Mouse (Mus musculus) CH12.LX (cell line): ENCODE measurements around the gene Phyh. TPM values are rescaled to one million over a fixed set of nuclear protein-coding genes. Genes with fewer than 3 reads are reported as not detected.

Source experiments
- DNase-seq: peaks from one replicate; pipeline ENCODE4 v3.0.0-alpha.2; 2013; ENCODE audit errors: extremely low read depth
- H3K27ac ChIP-seq: 2 replicates; pipeline ENCODE4 v1.5.1; 2012; ENCODE audit warnings: low read depth, mild to moderate bottlenecking, control low read depth, moderate library complexity; ENCODE audit not compliant: insufficient read depth
- H3K27me3 ChIP-seq: replicated peaks from 2 replicates; pipeline ENCODE3; 2012; ENCODE audit warnings: inconsistent platforms
- H3K36me3 ChIP-seq, 2 experiments: replicated peaks in 1 of 2; 2 replicates each; pipeline versions ENCODE3 to v1.6.1; 2012; ENCODE audit warnings: inconsistent platforms in 1 of 2, low read length in 1 of 2, mild to moderate bottlenecking in 1 of 2, mixed read lengths in 1 of 2, moderate library complexity in 1 of 2; ENCODE audit not compliant: control insufficient read depth in 1 of 2, insufficient read depth in 1 of 2
- H3K4me1 ChIP-seq, 2 experiments: 2 replicates each; pipeline ENCODE4 v1.6.1; 2012; ENCODE audit warnings: inconsistent platforms in 1 of 2, moderate library complexity in 1 of 2; ENCODE audit not compliant: insufficient read depth in 2 of 2, control insufficient read depth in 1 of 2
- H3K4me2 ChIP-seq: 2 replicates; pipeline ENCODE4 v1.6.1; 2012; ENCODE audit warnings: low read depth, mild to moderate bottlenecking, control low read depth; ENCODE audit not compliant: poor library complexity, insufficient read depth, severe bottlenecking
- H3K4me3 ChIP-seq, 3 experiments: fragments of 150-350 bp in 1 of 3; sonication (generic) in 1 of 3; replicated peaks in 1 of 3; 2 replicates each; pipeline versions ENCODE3 to v1.5.1; 2011 to 2012; ENCODE audit warnings: low read depth in 2 of 3, low read length in 2 of 3, mild to moderate bottlenecking in 2 of 3, moderate library complexity in 2 of 3, control low read depth in 1 of 3, improper control_type of control experiment in 1 of 3, inconsistent platforms in 1 of 3, mixed read lengths in 1 of 3; ENCODE audit not compliant: poor library complexity in 1 of 3
- H3K79me2 ChIP-seq: replicated peaks from 2 replicates; pipeline ENCODE4 v1.6.1; 2012; ENCODE audit warnings: mild to moderate bottlenecking, moderate library complexity; ENCODE audit not compliant: control insufficient read depth, poor library complexity, insufficient read depth, severe bottlenecking; ENCODE audit errors: extremely low read depth
- H3K9ac ChIP-seq: 2 replicates; pipeline ENCODE4 v1.6.1; 2012; ENCODE audit warnings: low read depth, mild to moderate bottlenecking, control low read depth, moderate library complexity; ENCODE audit not compliant: insufficient read depth
- H3K9me3 ChIP-seq: replicated peaks from 2 replicates; pipeline ENCODE3; 2012; ENCODE audit warnings: low read length, inconsistent platforms, mixed read lengths
- BHLHE40 ChIP-seq: IDR thresholded peaks from 2 replicates; pipeline ENCODE4 v1.6.1; 2011; ENCODE audit warnings: mild to moderate bottlenecking, low read depth, low read length, improper control_type of control experiment
- CHD1 ChIP-seq: IDR thresholded peaks from 2 replicates; pipeline ENCODE4 v1.6.1; 2012; ENCODE audit warnings: low read depth, low read length, improper control_type of control experiment, inconsistent platforms
- CTCF ChIP-seq, 2 experiments: IDR thresholded peaks in 1 of 2; conservative IDR thresholded peaks in 1 of 2; 2 replicates each; pipeline ENCODE4 v1.5.1; 2011 to 2012; ENCODE audit warnings: low read depth in 2 of 2, low read length in 2 of 2, improper control_type of control experiment in 1 of 2, inconsistent platforms in 1 of 2, mild to moderate bottlenecking in 1 of 2, moderate library complexity in 1 of 2
- ELF1 ChIP-seq: IDR thresholded peaks from 2 replicates; pipeline ENCODE4 v1.6.1; 2014; ENCODE audit warnings: low read depth, mild to moderate bottlenecking, inconsistent platforms, low read length, improper control_type of control experiment
- ETS1 ChIP-seq: conservative IDR thresholded peaks from 2 replicates; pipeline ENCODE4 v1.6.1; 2012; ENCODE audit warnings: low read depth, mild to moderate bottlenecking, inconsistent platforms, low read length, improper control_type of control experiment, moderate library complexity
- IRF4 ChIP-seq: IDR thresholded peaks from 2 replicates; pipeline ENCODE4 v1.6.1; 2014; ENCODE audit warnings: low read depth, mild to moderate bottlenecking, inconsistent platforms, low read length, improper control_type of control experiment
- JUN ChIP-seq: IDR thresholded peaks from 2 replicates; pipeline ENCODE4 v1.6.1; 2011; ENCODE audit warnings: low read depth, mild to moderate bottlenecking, low read length, improper control_type of control experiment, moderate library complexity; ENCODE audit not compliant: insufficient read depth
- JUND ChIP-seq: conservative IDR thresholded peaks from 2 replicates; pipeline ENCODE4 v1.6.1; 2011; ENCODE audit warnings: low read depth, low read length, improper control_type of control experiment
- KAT2A ChIP-seq: IDR thresholded peaks from 2 replicates; pipeline ENCODE4 v1.6.1; 2012; ENCODE audit warnings: low read length, improper control_type of control experiment, inconsistent platforms; ENCODE audit not compliant: insufficient replicate concordance
- MAFK ChIP-seq: IDR thresholded peaks from 2 replicates; pipeline ENCODE4 v1.6.1; 2011; ENCODE audit warnings: low read length, improper control_type of control experiment; ENCODE audit not compliant: insufficient replicate concordance
- MAX ChIP-seq: IDR thresholded peaks from 2 replicates; pipeline ENCODE4 v1.6.1; 2011; ENCODE audit warnings: low read length, improper control_type of control experiment
- MYC ChIP-seq: IDR thresholded peaks from 2 replicates; pipeline ENCODE4 v1.6.1; 2011; ENCODE audit warnings: low read depth, mild to moderate bottlenecking, improper control_type of control experiment, low read length
- NELFE ChIP-seq: IDR thresholded peaks from 2 replicates; pipeline ENCODE4 v1.6.1; 2011; ENCODE audit warnings: low read depth, low read length, improper control_type of control experiment
- POLR2AphosphoS2 ChIP-seq: IDR thresholded peaks from 2 replicates; pipeline ENCODE4 v1.6.1; 2011; ENCODE audit warnings: low read depth, low read length, improper control_type of control experiment
- RAD21 ChIP-seq: IDR thresholded peaks from 2 replicates; pipeline ENCODE4 v1.6.1; 2011; ENCODE audit warnings: low read depth, mild to moderate bottlenecking, low read length, improper control_type of control experiment, moderate library complexity
- SIN3A ChIP-seq: IDR thresholded peaks from 2 replicates; pipeline ENCODE4 v1.6.1; 2012; ENCODE audit warnings: low read length, improper control_type of control experiment, inconsistent platforms
- SMC3 ChIP-seq: IDR thresholded peaks from 2 replicates; pipeline ENCODE4 v1.6.1; 2011; ENCODE audit warnings: low read depth, low read length, improper control_type of control experiment
- TBP ChIP-seq: conservative IDR thresholded peaks from 2 replicates; pipeline ENCODE4 v1.6.1; 2011; ENCODE audit warnings: low read depth, low read length, improper control_type of control experiment
- UBTF ChIP-seq: IDR thresholded peaks from 2 replicates; pipeline ENCODE4 v1.6.1; 2012; ENCODE audit warnings: low read depth, mild to moderate bottlenecking, inconsistent platforms, low read length, improper control_type of control experiment, moderate library complexity
- ZMIZ1 ChIP-seq: IDR thresholded peaks from 2 replicates; pipeline ENCODE4 v1.6.1; 2012; ENCODE audit warnings: low read depth, mild to moderate bottlenecking, inconsistent platforms, low read length, improper control_type of control experiment
- ZNF384 ChIP-seq: IDR thresholded peaks from 2 replicates; pipeline ENCODE4 v1.6.1; 2012; ENCODE audit warnings: low read depth, low read length, improper control_type of control experiment, inconsistent platforms
- dilution Hi-C: fragments of 300-500 bp; cut with MboI; formaldehyde crosslinking; loops from 2 replicates; pipeline ENCODE4 v1.14.3; 2020; ENCODE audit warnings: low sequenced_read_pairs; ENCODE audit not compliant: extremely low pct_unique_long_range_greater_than_20kb, extremely low pct_ligation_motif_present
- in situ Hi-C: fragments of 300-500 bp; cut with MboI; formaldehyde crosslinking; loops from 3 replicates; pipeline ENCODE4 v1.14.3; 2019; ENCODE audit warnings: low sequenced_read_pairs, low pct_ligation_motif_present, low pct_unique_long_range_greater_than_20kb, mixed read lengths
- polyA plus RNA-seq: library from polyadenylated mRNA; unstranded; fragments of >175 nt; gene quantifications from 2 replicates; pipeline ENCODE4 v1.2.1, GENCODE M21; 2012; ENCODE audit warnings: low read depth; ENCODE audit not compliant: insufficient read length
- total RNA-seq, 2 experiments: library from RNA; depleted of rRNA; stranded (reverse); fragments of 300-350 nt in 1 of 2; fragments of >200 nt in 1 of 2; gene quantifications; 2 replicates each; pipeline ENCODE4 v1.2.3; 2012 to 2014

The Phyh gene
- total and polyA plus RNA-seq, 3 experiments: 12.5 to 24.2 (median 17.2) TPM

DNA sequence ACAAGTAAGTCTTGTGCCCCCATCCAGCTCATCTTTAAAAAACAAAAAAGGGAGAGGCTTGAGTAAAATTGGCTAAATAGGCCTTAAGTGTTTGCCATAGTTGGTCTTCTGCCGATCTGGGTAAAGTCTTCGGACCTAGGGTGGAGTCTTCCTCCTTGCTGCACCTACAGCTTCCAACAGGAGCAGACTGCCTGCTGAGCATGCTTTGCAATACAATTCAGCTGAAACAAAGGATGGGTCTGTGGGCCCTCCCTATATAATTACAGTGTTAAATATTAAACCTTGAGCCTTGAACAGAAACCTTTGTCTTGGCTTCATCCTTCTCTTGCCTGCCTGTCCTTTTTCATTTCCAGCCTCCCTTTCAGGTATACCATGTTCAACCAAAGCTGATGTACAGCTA lies 49.0 kb downstream of the Phyh start:
- Histone ChIP-seq H3K27me3 (no peaks in the 10 kb centered on the region), H3K4me2 (no peak overlapping the region), H3K4me1 (no peaks in the 10 kb centered on the region), H3K9ac (no peak overlapping the region), H3K9me3 (no peaks in the 10 kb centered on the region), H3K27ac (no peak overlapping the region), H3K36me3 (no peaks in the 10 kb centered on the region), H3K79me2 (no peaks in the 10 kb centered on the region), H3K4me3 (no peak overlapping the region)
- no peak for TF ChIP-seq RAD21
- no peak for TF ChIP-seq ELF1
- TF ChIP-seq NELFE: no peak
- TF ChIP-seq JUND: no peak
- dilution Hi-C loops: no loop called here
- in situ Hi-C loops: no loop called here
- DNase-seq: no peak

GRCm38 (mm10) chr2:4969083-4969482 lies 50.3 kb downstream of the Phyh start:
- no peak overlapping the region for H3K4me2 ChIP-seq
- dilution Hi-C loops (no loop called here), in situ Hi-C loops (no loop called here)
- TF ChIP-seq SMC3 (no peak), KAT2A (no peak), JUN (no peak), TBP (no peak), SIN3A (no peak), MAX (no peak), BHLHE40 (no peak), CHD1 (no peak), IRF4 (no peak)
- TF ChIP-seq, all 38 proteins: peak for 0
- no peak overlapping the region for H3K27ac ChIP-seq
- no peak for DNase-seq
- H3K9ac ChIP-seq: no peak overlapping the region
- no peaks in the 10 kb centered on the region for H3K9me3 ChIP-seq
- H3K27me3 ChIP-seq: no peaks in the 10 kb centered on the region
- no peaks in the 10 kb centered on the region for H3K79me2 ChIP-seq
- H3K4me3 ChIP-seq: no peak overlapping the region
- no peaks in the 10 kb centered on the region for H3K36me3 ChIP-seq
- no peaks in the 10 kb centered on the region for H3K4me1 ChIP-seq

DNA sequence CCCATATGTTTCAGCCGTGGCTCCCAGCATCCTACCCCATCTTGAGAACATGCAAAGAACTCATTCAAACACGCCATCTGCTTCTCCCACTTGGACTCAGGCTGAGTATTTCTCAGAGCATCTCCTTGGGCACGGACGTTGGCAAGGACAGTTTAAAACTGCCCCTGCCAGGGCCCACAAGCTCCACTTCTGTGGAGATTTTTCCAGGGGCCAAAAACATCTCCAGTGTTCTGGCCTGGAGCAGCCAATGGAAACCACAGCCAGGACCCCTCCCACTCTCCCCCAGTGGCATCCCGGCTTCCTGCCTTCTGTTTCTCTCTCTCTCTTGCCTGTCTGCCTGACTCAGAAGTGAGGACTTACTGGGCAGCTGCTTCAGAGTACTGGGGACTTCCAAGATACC lies 57.0 kb downstream of the Phyh start, which contains the start of gene Ucma:
TSS of gene Ucma (plus strand) at position 316 of the 400 bp plus-strand sequence.
- no peaks in the 10 kb centered on the region for H3K4me1 ChIP-seq
- no peak for DNase-seq
- TF ChIP-seq BHLHE40 (no peak), MAX (no peak), UBTF (no peak), ETS1 (no peak), MAFK (no peak), ZNF384 (no peak), TBP (no peak), NELFE (no peak), ZMIZ1 (no peak), JUND (no peak), CTCF (conservative IDR thresholded peaks at IDR 0.05 in 1 of 2, IDR thresholded peaks at IDR 0.05 in 1 of 2; ENCODE audit: low read depth in 2 of 2, low read length in 2 of 2) (no peak), JUN (no peak), MYC (no peak), POLR2AphosphoS2 (no peak), ELF1 (no peak)
- dilution Hi-C loops: no loop called here
- H3K9me3 ChIP-seq: no peaks in the 10 kb centered on the region
- H3K9ac ChIP-seq: no peak within 1 kb of the TSS
- H3K36me3 ChIP-seq: no peaks in the 10 kb centered on the region
- no peak within 1 kb of the TSS for H3K27ac ChIP-seq
- H3K79me2 ChIP-seq: no peaks in the 10 kb centered on the region
- no peaks in the 10 kb centered on the region for H3K27me3 ChIP-seq
- no peak within 1 kb of the TSS for H3K4me3 ChIP-seq
- H3K4me2 ChIP-seq: no peak within 1 kb of the TSS
- in situ Hi-C loops: no loop called here
